Mouse (Mus musculus) lung, postnatal 0 days (tissue): ENCODE results near the gene Hs6st3.

Experiments
- CTCF ChIP-seq: IDR thresholded peaks from 2 replicates; pipeline ENCODE4 v1.5.1; 2016; ENCODE audit warnings: antibody characterized with exemption, mild to moderate bottlenecking
- EP300 ChIP-seq: IDR thresholded peaks from 2 replicates; pipeline ENCODE4 v1.6.1; 2016; ENCODE audit warnings: antibody characterized with exemption, mild to moderate bottlenecking, control low read depth

DNA sequence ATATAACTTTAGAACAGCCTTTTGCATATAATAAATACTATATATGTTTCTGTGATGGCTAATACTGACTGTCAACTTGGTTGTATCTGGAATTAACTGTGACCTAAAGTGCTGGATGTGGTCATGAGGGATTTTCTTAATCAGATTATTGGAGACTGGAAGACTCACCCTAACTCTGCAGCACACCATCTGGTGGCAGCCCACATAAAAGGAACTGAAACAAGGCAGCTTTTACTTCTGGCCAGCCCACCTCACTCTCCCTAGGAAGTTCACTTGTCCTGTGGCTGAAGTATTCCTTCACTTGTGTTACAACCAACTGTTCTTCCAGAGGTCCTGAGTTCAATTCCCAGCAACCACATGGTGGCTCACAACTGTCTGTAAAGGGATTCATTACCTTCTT is 313.5 kb downstream of the Hs6st3 start:
- TF ChIP-seq CTCF (no peak), EP300 (no peak)
